Mouse (Mus musculus) heart, postnatal 0 days (tissue): Measurements from ENCODE around the gene Sgta.

Experiments
- CTCF ChIP-seq: IDR thresholded peaks from 2 replicates; pipeline ENCODE4 v1.5.1; 2016; ENCODE audit warnings: antibody characterized with exemption, control low read depth, low read depth
- EP300 ChIP-seq: IDR thresholded peaks from 2 replicates; pipeline ENCODE4 v1.6.1; 2016; ENCODE audit warnings: antibody characterized with exemption, low read depth

DNA sequence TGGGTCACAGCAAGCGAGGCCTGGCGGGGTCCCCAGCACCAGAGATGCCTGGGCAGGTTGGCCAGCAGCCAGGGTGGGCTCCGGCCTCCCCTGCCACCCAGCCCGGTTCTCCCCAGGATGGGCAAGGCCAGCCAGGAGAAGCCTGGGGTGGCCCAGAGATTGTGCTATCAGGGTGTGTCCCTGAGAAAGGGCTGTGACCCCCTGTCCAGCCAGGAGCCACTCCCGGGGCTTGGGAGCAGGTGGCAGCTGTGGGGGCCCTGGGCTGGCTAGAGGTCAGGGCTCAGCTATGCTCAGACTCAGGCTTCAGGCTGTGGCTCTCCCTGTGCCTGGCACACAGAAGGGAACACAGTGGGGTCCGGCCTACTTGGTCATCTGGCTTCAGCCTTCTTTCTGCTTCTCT, 40.3 kb downstream of the Sgta start:
- TF ChIP-seq CTCF (no peak), EP300 (no peak)
